Mouse (Mus musculus) large intestine, adult 2 months (tissue): ENCODE measurements around the gene Syt16. TPM values are rescaled to one million over a fixed set of nuclear protein-coding genes. Genes with fewer than 3 reads are reported as not detected.
A peak's percentile ranks its signal among the peaks of the same experiment; 100 is the strongest.

Source experiments
- DNase-seq: peaks from one replicate; pipeline ENCODE4 v3.0.0-alpha.2; 2012; ENCODE audit warnings: low read depth, low spot score
- WGBS: fragments of 180-500 bp; shearing (Covaris S2); methylation state at CpG from one replicate; pipeline ENCODE4 v1.1.7; 2018; 5-methylcytosine and 5-hydroxymethylcytosine counted together
- polyA plus RNA-seq: library from polyadenylated mRNA; depleted of rRNA; stranded (reverse); fragments of >200 nt; gene quantifications from 2 replicates; pipeline ENCODE4 v1.2.3, GENCODE M21; 2012; rRNA removed

Gene Syt16
- polyA plus RNA-seq, 1 experiment, result 0.12 TPM

DNA sequence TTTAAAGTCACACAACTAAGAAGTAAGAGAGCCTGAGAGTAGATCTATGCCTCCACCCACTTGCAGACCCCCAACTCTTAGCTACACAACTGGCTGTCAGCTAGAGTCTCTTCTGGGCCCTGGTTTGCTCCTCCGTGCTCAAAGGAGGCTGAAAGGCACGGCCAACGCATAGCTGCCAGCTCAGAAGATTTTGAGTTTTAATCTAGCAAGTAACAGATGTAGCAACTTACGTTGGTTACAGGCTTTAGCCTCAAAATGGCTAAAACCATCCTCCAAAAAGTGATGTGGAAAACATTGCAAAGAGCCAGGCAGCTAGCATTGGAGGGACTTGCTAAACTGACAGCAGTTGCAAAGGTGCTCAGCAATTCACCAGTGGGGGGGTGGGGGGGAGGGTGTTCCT is 293.5 kb downstream of the Syt16 start:
- WGBS, result 91% methylated on average over 4 of the region's 4 CpGs
- DNase-seq, result no peak

DNA sequence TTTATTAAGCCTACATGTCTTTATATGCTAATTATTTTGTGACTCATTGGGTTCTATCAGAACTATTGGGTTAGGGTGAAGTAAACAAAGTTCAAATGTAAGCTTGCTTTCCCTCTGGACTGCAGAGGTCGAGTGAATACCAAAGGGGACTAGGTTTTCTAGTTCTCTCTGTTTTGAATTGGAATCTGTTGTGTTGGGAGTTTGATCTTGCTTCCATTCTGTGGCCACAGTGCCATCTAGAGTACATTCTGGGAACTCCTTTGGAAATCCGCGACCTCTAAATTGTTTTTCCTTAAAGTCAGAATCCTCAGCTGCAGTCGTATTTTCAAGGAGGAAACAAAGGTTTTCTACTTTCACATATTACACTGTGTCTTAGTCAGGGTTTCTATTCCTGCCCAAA is 296.2 kb downstream of the Syt16 start:
- 2% methylated on average over 4 of the region's 4 CpGs for WGBS
- no peak for DNase-seq

DNA sequence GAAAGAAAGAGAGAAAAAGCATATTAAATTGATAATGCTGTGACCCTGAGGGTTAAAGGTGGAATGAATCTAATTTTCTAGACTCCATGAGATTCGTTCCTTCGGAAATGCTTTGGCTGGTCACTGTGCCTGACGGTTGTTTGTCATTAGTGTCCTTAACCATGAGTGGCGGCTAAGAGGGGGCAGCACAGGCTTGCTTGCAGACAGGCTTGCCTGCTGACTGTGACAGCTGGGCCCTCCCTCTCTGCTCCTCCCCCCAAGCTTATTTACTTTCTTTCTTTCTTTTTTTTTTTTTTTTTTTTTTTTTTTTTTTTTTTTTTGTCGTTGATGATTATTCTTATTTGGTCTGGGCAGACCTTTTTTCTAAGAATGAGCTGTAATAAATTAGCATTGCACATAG is 298.9 kb downstream of the Syt16 start:
- WGBS, result 60% methylated on average over 5 of the region's 5 CpGs
- DNase-seq, result no peak

DNA sequence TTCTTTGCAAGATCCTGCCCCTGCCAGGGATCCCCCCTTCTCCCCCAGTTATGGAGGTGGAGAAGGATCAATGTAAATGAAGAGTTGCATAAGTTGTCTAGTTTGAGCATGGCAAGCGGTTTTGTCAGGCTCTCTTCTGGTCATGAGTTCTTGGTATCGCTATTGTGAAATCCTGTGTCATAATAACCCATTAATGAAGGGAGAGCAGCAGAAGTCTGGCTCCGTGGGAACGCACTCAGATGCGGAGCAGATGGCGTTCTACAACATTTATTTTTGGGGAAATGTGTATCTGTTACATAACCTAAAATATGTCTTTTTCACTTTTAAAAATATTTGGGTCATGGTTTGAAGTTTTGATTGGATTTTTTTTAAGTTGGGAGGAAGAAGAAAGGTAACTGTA is 304.1 kb downstream of the Syt16 start:
- DNase-seq, result no peak
- 63% methylated on average over 6 of the region's 6 CpGs for WGBS

DNA sequence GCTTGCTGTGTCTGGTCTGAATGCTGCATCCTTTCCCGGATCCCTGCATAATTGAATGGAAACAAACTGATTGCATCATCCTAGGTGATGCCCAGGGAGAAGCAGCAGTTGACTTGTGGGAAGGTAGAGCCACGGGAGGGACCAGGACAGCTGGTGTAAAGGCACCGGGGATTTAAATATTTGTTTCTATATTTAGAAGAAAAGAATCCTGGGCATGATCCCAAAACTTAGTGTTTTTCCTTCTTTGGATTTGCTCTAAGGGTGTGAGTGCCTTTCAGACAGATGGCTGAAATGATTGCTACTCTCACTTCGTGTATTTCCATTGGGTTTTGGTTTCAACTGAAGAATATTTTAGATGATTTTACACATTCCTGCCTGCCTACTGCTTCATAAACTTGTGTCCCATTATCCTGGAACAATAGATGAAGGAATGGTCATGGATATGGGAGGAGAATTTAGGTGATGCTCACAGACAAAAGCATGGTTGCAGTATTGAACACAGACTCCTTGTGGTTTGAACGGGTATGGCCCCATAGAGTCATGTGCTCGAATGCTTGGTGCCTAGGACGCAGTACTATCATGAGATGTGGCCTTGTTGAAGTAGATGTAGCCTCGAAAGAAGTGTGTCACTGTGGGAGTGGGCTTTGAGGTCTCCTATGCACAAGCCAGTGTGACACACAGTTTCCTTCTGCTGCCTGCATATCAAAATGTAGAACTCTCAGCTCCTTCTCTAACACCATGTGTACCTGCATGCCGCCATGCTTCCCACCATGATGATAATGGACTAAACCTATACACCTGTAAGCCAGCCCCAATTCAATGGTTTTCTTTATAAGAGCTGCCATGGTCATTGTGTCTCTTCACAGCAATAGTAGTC is 306.2 kb downstream of the Syt16 start:
- 60% methylated on average over 9 of the region's 9 CpGs for WGBS
- no peak for DNase-seq

DNA sequence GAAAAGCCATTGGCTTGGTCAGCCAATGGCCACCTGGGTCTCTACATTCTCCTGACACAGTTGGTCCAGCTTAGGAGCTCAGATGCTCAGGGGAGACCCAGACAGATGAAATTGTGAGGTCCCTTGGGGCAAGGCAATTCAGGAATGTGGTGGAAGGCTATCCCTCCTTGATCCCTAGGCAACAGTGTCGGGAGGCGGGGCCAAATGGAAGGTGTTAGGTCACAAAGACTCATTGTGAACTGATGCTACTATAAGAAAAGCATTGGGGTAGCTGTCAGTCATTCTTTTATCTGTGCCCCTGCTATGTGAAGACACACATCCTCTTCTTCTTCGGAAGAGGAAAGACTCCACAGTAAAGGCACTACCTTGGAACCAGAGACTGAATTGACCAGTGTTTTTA is 315.1 kb downstream of the Syt16 start:
- WGBS, result 79% methylated on average over 3 of the region's 3 CpGs
- no peak for DNase-seq

DNA sequence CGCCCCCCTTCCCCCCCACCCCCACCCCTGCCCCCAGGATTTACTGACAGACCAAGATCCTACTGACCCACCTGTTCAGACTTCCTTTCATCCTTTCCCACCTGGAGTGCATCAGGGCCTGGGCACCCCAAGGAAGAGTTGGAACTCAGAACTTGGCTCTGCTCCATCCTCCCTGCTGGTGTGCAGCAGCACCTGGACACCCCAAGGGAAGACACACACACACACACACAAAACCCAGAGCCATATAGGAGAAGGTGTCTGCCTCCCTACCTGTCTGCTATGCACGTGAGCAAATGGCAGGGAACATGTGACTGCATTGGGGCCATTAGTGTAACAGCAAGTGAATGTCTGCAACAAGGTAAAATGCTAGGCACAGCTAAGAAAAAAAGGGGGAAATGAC is 317.8 kb downstream of the Syt16 start:
- DNase-seq, result no peak
- WGBS, result 59% methylated on average over 2 of the region's 2 CpGs

DNA sequence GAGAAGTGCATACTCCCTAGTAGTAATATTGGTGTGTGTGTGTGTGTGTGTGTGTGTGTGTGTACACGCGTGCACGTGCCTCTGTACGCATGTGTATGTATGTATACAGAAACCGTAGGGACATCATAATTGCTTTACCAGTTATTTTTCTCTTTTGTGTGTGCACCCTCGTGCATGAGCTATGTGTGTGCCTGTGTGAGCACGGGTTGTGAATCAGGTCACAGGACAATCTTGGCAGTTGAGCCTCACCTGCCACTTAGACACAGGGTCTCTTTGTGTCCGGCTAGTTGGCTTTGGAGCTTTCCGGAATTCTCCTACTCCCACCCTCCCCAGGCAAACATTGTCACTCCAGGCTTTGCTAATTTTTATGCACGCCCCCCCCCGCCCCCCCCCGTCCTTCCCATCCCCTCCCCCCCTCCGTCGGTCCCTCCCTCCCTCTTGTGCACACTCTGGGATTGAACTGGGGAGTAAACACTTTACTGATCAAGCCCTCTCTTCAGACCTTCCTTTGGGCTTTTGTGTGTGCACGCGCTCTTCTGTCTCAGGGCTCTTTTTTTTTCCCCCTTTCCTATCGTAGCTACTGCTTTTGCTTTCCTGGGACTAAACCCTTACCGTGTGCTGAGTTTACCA is 319.0 kb downstream of the Syt16 start, which contains the start of gene Gm11042:
Gm11042 (minus strand) TSS at position 51 of the 630 bp plus-strand sequence.
- DNase-seq, result no peak
- WGBS, result 22% methylated on average over 18 of the region's 18 CpGs

DNA sequence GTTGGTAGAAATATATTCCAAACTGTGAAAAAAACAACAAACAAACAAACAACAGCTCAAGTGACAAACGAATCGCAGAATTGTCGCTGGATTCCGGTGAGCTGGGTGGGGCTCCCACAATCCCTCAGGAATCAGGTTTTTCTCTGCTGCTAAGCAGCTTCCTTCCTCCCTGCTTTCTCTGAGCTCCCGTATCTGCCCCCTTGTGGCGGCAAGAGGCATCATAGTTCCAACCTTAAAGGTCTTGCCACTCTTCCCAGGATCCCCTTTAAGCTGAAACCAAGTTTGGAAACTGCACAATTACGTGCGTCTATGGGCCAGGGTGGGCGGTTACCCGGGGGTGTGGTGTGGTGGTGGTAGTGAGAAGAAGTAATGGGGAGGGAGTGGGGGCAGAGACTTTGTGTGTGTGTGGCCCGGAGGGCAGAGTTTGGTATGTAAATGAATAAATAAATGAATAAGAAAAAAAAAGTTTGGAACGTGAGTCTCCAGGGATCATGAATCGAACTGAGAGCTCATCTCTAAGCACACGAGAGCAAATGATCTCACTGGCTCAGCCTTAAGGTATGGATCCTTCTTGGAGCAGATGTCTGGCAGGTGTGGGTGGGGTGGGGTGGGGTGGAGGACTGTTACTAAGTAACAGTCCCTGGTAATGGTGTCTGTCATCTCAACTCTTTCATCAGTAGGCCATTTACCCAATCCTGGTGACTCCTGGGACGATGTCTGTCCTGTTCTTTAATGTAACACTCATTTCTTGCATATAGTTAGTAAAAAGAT is 319.7 kb downstream of the Syt16 start:
- WGBS, result 7% methylated on average over 15 of the region's 15 CpGs
- DNase-seq, result peak; percentile 62

DNA sequence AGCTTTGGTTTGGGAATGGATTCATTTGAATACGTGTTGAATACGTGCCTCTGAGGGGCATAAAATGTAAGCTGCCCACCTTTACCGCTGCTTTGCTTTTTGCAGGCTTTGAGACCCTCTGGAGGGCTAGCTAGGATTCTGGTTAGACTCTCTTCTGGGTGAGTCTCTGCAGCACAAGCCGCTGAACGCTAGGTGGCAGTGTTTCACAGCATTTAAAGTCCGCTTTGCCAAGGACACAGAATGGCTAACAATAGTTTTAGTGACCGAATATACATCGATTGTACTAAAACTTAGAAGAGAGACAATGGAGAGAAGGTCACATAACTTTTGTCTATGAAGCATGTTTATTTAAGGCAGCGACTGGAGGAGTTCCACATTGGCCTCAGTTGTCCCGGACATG is 322.9 kb downstream of the Syt16 start:
- peak; percentile 47 for DNase-seq
- WGBS, result 4% methylated on average over 10 of the region's 10 CpGs

DNA sequence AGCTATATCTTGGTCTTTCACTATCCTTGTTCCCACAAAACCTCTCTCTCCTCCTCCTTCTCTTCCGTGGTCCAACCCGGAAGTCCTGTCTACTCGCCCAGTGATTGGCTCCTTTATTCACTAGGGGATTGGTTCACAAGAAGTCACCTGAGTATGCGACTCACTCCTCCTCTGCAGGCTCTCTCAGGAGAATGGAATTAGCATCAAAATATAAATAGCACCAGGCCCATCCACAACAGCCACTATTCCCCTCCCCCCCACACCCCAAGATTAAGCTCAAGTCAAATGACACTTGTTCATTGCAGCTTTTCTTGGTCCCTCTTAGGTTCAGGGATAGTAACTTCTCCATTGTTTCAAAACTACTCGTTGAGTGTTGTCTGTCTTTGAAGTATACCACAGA is 324.5 kb downstream of the Syt16 start:
- WGBS, result 74% methylated on average over 5 of the region's 5 CpGs
- DNase-seq, result no peak

Other genes with a start within 250 kb of the Syt16 start
- gene Hif1a, start 96.3 kb upstream of the Syt16 start, polyA plus RNA-seq, result 6.4 and 15.6 TPM in 2 replicates
- gene Gm49321, start 60.0 kb upstream of the Syt16 start, polyA plus RNA-seq, result not detected in 2 replicates
- 3.7 and 4.0 TPM in 2 replicates for gene Snapc1, start 33.2 kb upstream of the Syt16 start, polyA plus RNA-seq